Mouse (Mus musculus): ENCODE results near the gene Gkn3. TPM values are rescaled to one million over a fixed set of nuclear protein-coding genes. Genes with fewer than 3 reads are reported as not detected.

Gkn3 gene
- polyA plus RNA-seq (2015; fragmentation: Nextera tagmentation; extraction: Ambion mirVana), result 1.4 and 1.9 TPM in 2 replicates

GRCm38 (mm10) chr6:87388877-87389276 lies at the start of gene Gkn3:
Gene Gkn3 (minus strand): TSS chr6:87388935.
- no peak for ATAC-seq (replicated peaks; ENCODE audit: insufficient number of reproducible peaks, insufficient read depth, low FRiP score, low read depth)
- Histone ChIP-seq H3K4me1 (replicated peaks) (peaks cover 14% of the 10 kb centered on the region), H3K9me3 (replicated peaks) (no peaks in the 10 kb centered on the region), H3K4me2 (no peak within 1 kb of the TSS), H3K27me3 (peaks cover 62% of the 10 kb centered on the region), H3K27ac (no peak within 1 kb of the TSS), H3K9ac (no peak within 1 kb of the TSS), H3K4me3 (no peak within 1 kb of the TSS), H3K36me3 (no peaks in the 10 kb centered on the region)
- WGBS, result 41% methylated on average over 7 of the region's 7 CpGs

GRCm38 (mm10) chr6:87436745-87437144 lies 48.0 kb upstream of the Gkn3 start:
- Histone ChIP-seq H3K27ac (peak overlapping the region; percentile 44), H3K4me3 (peak overlapping the region; percentile 4; the same call in 1 of the 2 replicates), H3K9ac (no peak overlapping the region), H3K36me3 (no peaks in the 10 kb centered on the region), H3K4me1 (replicated peaks) (peaks cover 23% of the 10 kb centered on the region), H3K4me2 (peak overlapping the region; percentile 40), H3K27me3 (peaks cover 33% of the 10 kb centered on the region), H3K9me3 (replicated peaks) (no peaks in the 10 kb centered on the region)
- 27% methylated on average over 8 of the region's 8 CpGs for WGBS
- ATAC-seq (replicated peaks; ENCODE audit: insufficient number of reproducible peaks, insufficient read depth, low FRiP score, low read depth), result no peak

- ATAC-seq (replicated peaks; ENCODE audit: insufficient number of reproducible peaks, insufficient read depth, low FRiP score, low read depth), result no peak
- Histone ChIP-seq H3K27ac (no peak overlapping the region), H3K4me1 (replicated peaks) (peaks cover 16% of the 10 kb centered on the region), H3K4me2 (no peak overlapping the region), H3K36me3 (no peaks in the 10 kb centered on the region), H3K27me3 (peaks cover 42% of the 10 kb centered on the region), H3K4me3 (no peak overlapping the region), H3K9me3 (replicated peaks) (no peaks in the 10 kb centered on the region), H3K9ac (no peak overlapping the region)
- WGBS, result 85% methylated on average over 2 of the region's 3 CpGs
These were observed 47.1 kb upstream of the Gkn3 start for GRCm38 (mm10) chr6:87435791-87436190.

GRCm38 (mm10) chr6:87428487-87429044 lies 39.8 kb upstream of the Gkn3 start, which contains the start of gene Bmp10:
Gene Bmp10 (plus strand): TSS chr6:87428994.
- Histone ChIP-seq H3K36me3 (no peaks in the 10 kb centered on the region), H3K27ac (peak within 1 kb of the TSS; percentile 64), H3K27me3 (peaks cover 68% of the 10 kb centered on the region), H3K9me3 (replicated peaks) (no peaks in the 10 kb centered on the region), H3K4me1 (replicated peaks) (peaks cover 16% of the 10 kb centered on the region), H3K9ac (peak within 1 kb of the TSS; percentile 34; the same call in 1 of the 2 replicates), H3K4me3 (peak within 1 kb of the TSS; percentile 36), H3K4me2 (peak within 1 kb of the TSS; percentile 15; the same call in 1 of the 2 replicates)
- no peak; the same call in 1 of the 2 replicates for ATAC-seq (replicated peaks; ENCODE audit: insufficient number of reproducible peaks, insufficient read depth, low FRiP score, low read depth)
- WGBS, result 47% methylated on average over 7 of the region's 7 CpGs

- Histone ChIP-seq H3K4me2 (no peak overlapping the region), H3K9ac (no peak overlapping the region)
These were observed 38.9 kb upstream of the Gkn3 start for GRCm38 (mm10) chr6:87427616-87428015.

GRCm38 (mm10) chr6:87426954-87427353 lies 38.2 kb upstream of the Gkn3 start:
- ATAC-seq (replicated peaks; ENCODE audit: insufficient number of reproducible peaks, insufficient read depth, low FRiP score, low read depth), result no peak
- Histone ChIP-seq H3K9ac (no peak overlapping the region), H3K4me2 (no peak overlapping the region), H3K4me1 (replicated peaks) (peaks cover 32% of the 10 kb centered on the region), H3K27ac (peak overlapping the region; percentile 20; the same call in 1 of the 2 replicates), H3K36me3 (no peaks in the 10 kb centered on the region), H3K9me3 (replicated peaks) (no peaks in the 10 kb centered on the region), H3K4me3 (no peak overlapping the region), H3K27me3 (peaks cover 71% of the 10 kb centered on the region)
- WGBS, result 50% methylated on average over 5 of the region's 5 CpGs

More at GRCm38 (mm10) chr6:87427616-87428015, 38.9 kb upstream of the Gkn3 start:
- ATAC-seq (replicated peaks; ENCODE audit: insufficient number of reproducible peaks, insufficient read depth, low FRiP score, low read depth), result no peak
- H3K36me3 ChIP-seq, result no peaks in the 10 kb centered on the region
- H3K27me3 ChIP-seq, result peaks cover 70% of the 10 kb centered on the region
- peaks cover 25% of the 10 kb centered on the region for H3K4me1 ChIP-seq (replicated peaks)
- no peak overlapping the region for H3K4me3 ChIP-seq
- H3K27ac ChIP-seq, result peak overlapping the region; percentile 20; the same call in 1 of the 2 replicates
- no peaks in the 10 kb centered on the region for H3K9me3 ChIP-seq (replicated peaks)
- WGBS, result 51% methylated on average over 8 of the region's 8 CpGs

GRCm38 (mm10) chr6:87424037-87424816 lies 35.5 kb upstream of the Gkn3 start:
- ATAC-seq (replicated peaks; ENCODE audit: insufficient number of reproducible peaks, insufficient read depth, low FRiP score, low read depth), result peak; percentile 77
- H3K9me3 ChIP-seq (replicated peaks), result no peaks in the 10 kb centered on the region
- peak overlapping the region; percentile 22; the same call in 1 of the 2 replicates for H3K4me3 ChIP-seq
- H3K27ac ChIP-seq, result no peak overlapping the region
- H3K27me3 ChIP-seq, result peaks cover 69% of the 10 kb centered on the region
- no peak overlapping the region for H3K9ac ChIP-seq
- peaks cover 40% of the 10 kb centered on the region for H3K4me1 ChIP-seq (replicated peaks)
- H3K4me2 ChIP-seq, result peak overlapping the region; percentile 52
- 25% methylated on average over 19 of the region's 19 CpGs for WGBS
- H3K36me3 ChIP-seq, result no peaks in the 10 kb centered on the region

- Histone ChIP-seq H3K27ac (no peak overlapping the region), H3K36me3 (no peaks in the 10 kb centered on the region), H3K9me3 (replicated peaks) (no peaks in the 10 kb centered on the region), H3K9ac (no peak overlapping the region), H3K4me1 (replicated peaks) (peaks cover 35% of the 10 kb centered on the region), H3K4me3 (no peak overlapping the region), H3K27me3 (peaks cover 71% of the 10 kb centered on the region), H3K4me2 (peak overlapping the region; percentile 14)
- no peak for ATAC-seq (replicated peaks; ENCODE audit: insufficient number of reproducible peaks, insufficient read depth, low FRiP score, low read depth)
- 25% methylated on average over 7 of the region's 7 CpGs for WGBS
These were observed 33.6 kb upstream of the Gkn3 start for GRCm38 (mm10) chr6:87422304-87422703.

- Histone ChIP-seq H3K27ac (no peak overlapping the region), H3K4me1 (replicated peaks) (no peaks in the 10 kb centered on the region), H3K36me3 (no peaks in the 10 kb centered on the region), H3K4me2 (no peak overlapping the region), H3K9me3 (replicated peaks) (no peaks in the 10 kb centered on the region), H3K4me3 (no peak overlapping the region), H3K27me3 (peaks cover 45% of the 10 kb centered on the region), H3K9ac (no peak overlapping the region)
- 46% methylated on average over 3 of the region's 3 CpGs for WGBS
- ATAC-seq (replicated peaks; ENCODE audit: insufficient number of reproducible peaks, insufficient read depth, low FRiP score, low read depth), result no peak
These were observed 23.3 kb upstream of the Gkn3 start for GRCm38 (mm10) chr6:87412011-87412410.

GRCm38 (mm10) chr6:87401456-87401855 lies 12.7 kb upstream of the Gkn3 start:
- ATAC-seq (replicated peaks; ENCODE audit: insufficient number of reproducible peaks, insufficient read depth, low FRiP score, low read depth), result no peak
- H3K27ac ChIP-seq, result no peak overlapping the region

GRCm38 (mm10) chr6:87399886-87400566 lies 11.3 kb upstream of the Gkn3 start:
- no peaks in the 10 kb centered on the region for H3K9me3 ChIP-seq (replicated peaks)
- no peaks in the 10 kb centered on the region for H3K36me3 ChIP-seq
- H3K27ac ChIP-seq, result no peak overlapping the region
- H3K4me2 ChIP-seq, result no peak overlapping the region
- 33% methylated on average over 4 of the region's 4 CpGs for WGBS
- no peak overlapping the region for H3K4me3 ChIP-seq
- peaks cover 25% of the 10 kb centered on the region for H3K4me1 ChIP-seq (replicated peaks)
- no peak overlapping the region for H3K9ac ChIP-seq
- no peak for ATAC-seq (replicated peaks; ENCODE audit: insufficient number of reproducible peaks, insufficient read depth, low FRiP score, low read depth)
- H3K27me3 ChIP-seq, result peaks cover 41% of the 10 kb centered on the region

More at GRCm38 (mm10) chr6:87401456-87401855, 12.7 kb upstream of the Gkn3 start:
- Histone ChIP-seq H3K9me3 (replicated peaks) (no peaks in the 10 kb centered on the region), H3K4me3 (no peak overlapping the region), H3K27me3 (peaks cover 30% of the 10 kb centered on the region), H3K36me3 (no peaks in the 10 kb centered on the region), H3K4me1 (replicated peaks) (peaks cover 21% of the 10 kb centered on the region), H3K9ac (no peak overlapping the region), H3K4me2 (no peak overlapping the region)
- WGBS, result 31% methylated on average over 6 of the region's 6 CpGs
